Mouse (Mus musculus): ENCODE data around the gene Tns1. TPM values are rescaled to one million over a fixed set of nuclear protein-coding genes. Genes with fewer than 3 reads are reported as not detected.

The Tns1 gene
- polyA plus RNA-seq, 1 experiment from 2014 or later = 84.7 TPM

DNA sequence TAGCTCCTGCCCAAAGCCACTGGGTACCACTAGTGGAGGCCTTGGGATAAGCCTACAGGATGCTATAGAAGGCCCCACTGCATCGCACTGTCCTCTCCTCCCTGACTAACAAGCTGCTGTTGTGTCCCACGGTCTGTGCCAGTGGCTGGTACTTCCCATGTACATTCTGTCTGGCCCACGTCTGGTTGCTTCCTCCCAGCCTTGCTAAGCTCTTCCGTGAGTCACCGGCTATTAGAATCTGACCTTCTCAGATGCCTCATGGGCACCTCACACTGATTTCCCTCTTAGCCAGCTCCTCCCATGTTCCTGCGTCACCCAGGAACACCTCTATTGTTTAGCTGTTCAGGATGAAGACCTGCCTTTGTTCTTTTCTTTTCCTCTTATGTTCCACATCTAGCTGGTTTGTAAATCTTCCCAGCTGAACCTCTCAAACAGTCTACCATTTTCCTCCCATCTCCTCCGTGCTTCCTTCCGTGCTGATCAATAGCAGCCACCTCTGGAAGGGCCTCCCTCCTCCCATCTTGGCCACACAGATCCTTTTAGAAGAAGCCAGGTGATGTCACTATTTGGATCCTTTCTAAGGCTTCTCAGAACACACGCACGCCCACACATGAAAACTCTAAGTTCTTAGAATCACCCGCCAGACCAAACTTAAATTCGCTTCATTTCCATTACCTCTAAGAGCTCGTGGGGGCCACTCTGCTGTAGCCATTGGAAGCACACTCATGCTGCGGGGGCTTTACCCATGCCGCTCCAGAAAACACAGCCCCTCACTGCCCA is 176.5 kb downstream of the Tns1 start:
- Histone ChIP-seq H3K79me2 (ENCODE audit: inconsistent target) (no peaks in the 10 kb centered on the region), H3K4me3 (ENCODE audit: inconsistent target) (no peak overlapping the region), H3K27ac (no peak overlapping the region), H3K36me3 (ENCODE audit: inconsistent target) (peaks cover 6% of the 10 kb centered on the region; the same call in 1 of the 2 replicates)
- WGBS (ENCODE audit: missing documents) = 90% methylated on average over 15 of the region's 15 CpGs

GRCm38 (mm10) chr1:73946701-73947100 is 177.5 kb downstream of the Tns1 start:
- WGBS (ENCODE audit: missing documents) = 89% methylated on average over 7 of the region's 7 CpGs

DNA sequence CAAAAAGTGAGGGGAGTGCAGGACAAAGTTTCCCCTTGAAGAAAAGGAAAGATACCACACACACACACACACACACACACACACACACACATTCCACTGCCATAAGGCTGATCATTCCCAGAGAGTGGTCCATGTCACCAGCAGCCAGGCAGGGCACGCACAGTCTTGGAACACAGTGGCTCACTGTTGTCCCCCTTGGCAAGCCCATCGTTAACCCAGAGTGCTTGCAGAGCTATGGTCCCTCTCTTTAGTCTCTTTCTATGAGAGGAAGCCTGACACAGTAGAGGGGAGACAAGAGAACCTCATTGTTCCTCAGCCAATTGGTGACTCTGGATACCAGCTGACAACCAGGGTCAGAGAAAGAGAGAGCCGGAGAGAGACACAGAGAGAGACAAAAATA is 179.9 kb downstream of the Tns1 start:
- Histone ChIP-seq H3K4me3 (ENCODE audit: inconsistent target) (no peak overlapping the region), H3K27ac (no peak overlapping the region), H3K36me3 (ENCODE audit: inconsistent target) (peaks cover 5% of the 10 kb centered on the region; the same call in 1 of the 2 replicates), H3K79me2 (ENCODE audit: inconsistent target) (no peaks in the 10 kb centered on the region)
- 95% methylated on average over 3 of the region's 3 CpGs for WGBS (ENCODE audit: missing documents)

More at GRCm38 (mm10) chr1:73946701-73947100, 177.5 kb downstream of the Tns1 start:
- Histone ChIP-seq H3K4me3 (ENCODE audit: inconsistent target) (no peak overlapping the region), H3K27ac (no peak overlapping the region), H3K79me2 (ENCODE audit: inconsistent target) (no peaks in the 10 kb centered on the region), H3K36me3 (ENCODE audit: inconsistent target) (peaks cover 2% of the 10 kb centered on the region; the same call in 1 of the 2 replicates)

- no peaks in the 10 kb centered on the region for H3K79me2 ChIP-seq (ENCODE audit: inconsistent target)
- 96% methylated on average over 9 of the region's 9 CpGs for WGBS (ENCODE audit: missing documents)
- no peak overlapping the region for H3K4me3 ChIP-seq (ENCODE audit: inconsistent target)
- H3K27ac ChIP-seq = no peak overlapping the region
- H3K36me3 ChIP-seq (ENCODE audit: inconsistent target) = peaks cover 10% of the 10 kb centered on the region; the same call in 1 of the 2 replicates
These were observed 180.5 kb downstream of the Tns1 start for GRCm38 (mm10) chr1:73943667-73944289.

GRCm38 (mm10) chr1:73943255-73943654 is 181.0 kb downstream of the Tns1 start:
- H3K4me3 ChIP-seq (ENCODE audit: inconsistent target) = no peak overlapping the region
- H3K36me3 ChIP-seq (ENCODE audit: inconsistent target) = peaks cover 12% of the 10 kb centered on the region; the same call in 1 of the 2 replicates
- no peak overlapping the region for H3K27ac ChIP-seq
- WGBS (ENCODE audit: missing documents) = 96% methylated on average over 5 of the region's 5 CpGs
- no peaks in the 10 kb centered on the region for H3K79me2 ChIP-seq (ENCODE audit: inconsistent target)

DNA sequence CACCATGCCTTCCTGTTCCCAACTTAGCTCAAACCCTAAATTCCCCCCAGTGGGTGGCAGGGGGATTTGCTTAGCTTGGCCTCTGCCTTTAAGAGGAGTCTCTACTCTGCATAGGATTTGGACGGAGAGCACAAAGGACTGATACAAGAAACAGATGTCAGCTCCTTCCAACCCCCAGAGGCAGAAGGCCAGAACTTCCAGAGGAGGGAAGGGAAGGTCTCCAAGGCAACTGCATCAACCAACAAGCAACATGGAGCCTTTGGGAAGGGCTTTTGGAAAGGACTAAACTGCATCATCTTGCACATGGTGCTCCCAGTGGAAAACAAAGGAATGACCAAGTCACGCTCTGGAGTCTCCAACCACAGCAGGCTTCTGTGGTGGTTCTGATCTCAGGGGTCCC is 182.0 kb downstream of the Tns1 start:
- 92% methylated on average over 2 of the region's 2 CpGs for WGBS (ENCODE audit: missing documents)
- H3K27ac ChIP-seq = no peak overlapping the region
- H3K79me2 ChIP-seq (ENCODE audit: inconsistent target) = no peaks in the 10 kb centered on the region

DNA sequence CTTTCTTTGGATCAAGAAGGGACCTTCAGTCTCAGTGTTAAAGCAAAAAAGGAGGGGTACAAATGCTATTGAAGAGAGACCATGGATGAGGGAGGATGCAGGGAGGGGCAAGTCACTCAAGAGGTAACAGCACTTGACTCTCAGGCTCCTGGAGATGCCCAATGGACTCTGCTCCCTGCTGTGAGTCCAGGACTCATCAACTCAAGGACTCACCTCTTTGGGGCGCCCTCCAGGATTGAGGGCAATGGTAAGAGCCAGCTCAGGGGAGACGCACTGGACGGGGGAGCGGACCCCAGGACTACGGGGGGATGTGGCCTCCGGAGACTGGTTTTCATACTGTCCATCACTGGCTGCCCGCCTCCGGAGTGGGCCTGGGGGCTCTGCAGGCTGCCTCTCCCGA is 182.6 kb downstream of the Tns1 start:
- Histone ChIP-seq H3K36me3 (ENCODE audit: inconsistent target) (peaks cover 12% of the 10 kb centered on the region; the same call in 1 of the 2 replicates), H3K27ac (no peak overlapping the region), H3K4me3 (ENCODE audit: inconsistent target) (no peak overlapping the region), H3K79me2 (ENCODE audit: inconsistent target) (no peaks in the 10 kb centered on the region)
- WGBS (ENCODE audit: missing documents) = 93% methylated on average over 9 of the region's 9 CpGs

More for the DNA sequence above, 182.0 kb downstream of the Tns1 start:
- H3K4me3 ChIP-seq (ENCODE audit: inconsistent target) = no peak overlapping the region
- H3K36me3 ChIP-seq (ENCODE audit: inconsistent target) = peaks cover 12% of the 10 kb centered on the region; the same call in 1 of the 2 replicates

DNA sequence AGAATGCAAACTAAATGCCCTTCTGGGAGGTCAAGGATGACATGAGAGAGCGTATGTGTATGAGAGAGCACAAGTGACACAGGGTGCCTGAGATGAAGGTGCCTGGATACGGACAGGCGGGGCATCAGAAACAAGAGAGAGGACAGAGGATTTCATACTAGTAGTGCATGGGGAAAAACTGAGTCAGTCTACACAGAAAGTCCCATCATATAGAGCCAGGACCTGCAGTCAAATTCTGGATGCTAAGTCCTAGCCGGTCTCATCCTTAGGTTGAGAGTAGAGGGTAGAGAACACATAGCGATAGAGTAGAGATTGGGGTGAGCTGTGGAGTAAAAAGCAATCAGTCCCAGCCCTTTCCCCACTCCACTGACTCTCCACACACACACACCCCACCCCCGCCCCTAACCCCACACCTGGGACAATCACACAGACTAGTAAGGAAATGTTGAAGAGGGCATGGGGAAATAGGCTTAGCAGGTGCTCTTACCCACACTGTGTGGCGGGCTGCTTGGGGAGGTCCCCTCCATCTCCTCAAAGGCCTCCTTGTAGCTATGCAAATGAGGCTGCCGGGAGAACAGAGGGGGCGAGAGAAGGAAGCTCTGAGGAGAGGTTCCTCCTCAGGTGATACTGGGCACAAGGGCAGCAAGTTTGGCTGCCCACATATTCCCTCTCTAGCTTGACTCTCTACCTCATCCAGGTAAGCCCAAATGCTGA is 183.6 kb downstream of the Tns1 start:
- no peaks in the 10 kb centered on the region for H3K79me2 ChIP-seq (ENCODE audit: inconsistent target)
- WGBS (ENCODE audit: missing documents) = 94% methylated on average over 9 of the region's 9 CpGs
- no peak overlapping the region for H3K4me3 ChIP-seq (ENCODE audit: inconsistent target)
- H3K36me3 ChIP-seq (ENCODE audit: inconsistent target) = peaks cover 12% of the 10 kb centered on the region; the same call in 1 of the 2 replicates
- no peak overlapping the region for H3K27ac ChIP-seq

- 92% methylated on average over 10 of the region's 10 CpGs for WGBS (ENCODE audit: missing documents)
- no peak overlapping the region for H3K4me3 ChIP-seq (ENCODE audit: inconsistent target)
- H3K36me3 ChIP-seq (ENCODE audit: inconsistent target) = peaks cover 12% of the 10 kb centered on the region; the same call in 1 of the 2 replicates
- no peaks in the 10 kb centered on the region for H3K79me2 ChIP-seq (ENCODE audit: inconsistent target)
- H3K27ac ChIP-seq = no peak overlapping the region
These were observed 185.7 kb downstream of the Tns1 start for GRCm38 (mm10) chr1:73938597-73938996.

DNA sequence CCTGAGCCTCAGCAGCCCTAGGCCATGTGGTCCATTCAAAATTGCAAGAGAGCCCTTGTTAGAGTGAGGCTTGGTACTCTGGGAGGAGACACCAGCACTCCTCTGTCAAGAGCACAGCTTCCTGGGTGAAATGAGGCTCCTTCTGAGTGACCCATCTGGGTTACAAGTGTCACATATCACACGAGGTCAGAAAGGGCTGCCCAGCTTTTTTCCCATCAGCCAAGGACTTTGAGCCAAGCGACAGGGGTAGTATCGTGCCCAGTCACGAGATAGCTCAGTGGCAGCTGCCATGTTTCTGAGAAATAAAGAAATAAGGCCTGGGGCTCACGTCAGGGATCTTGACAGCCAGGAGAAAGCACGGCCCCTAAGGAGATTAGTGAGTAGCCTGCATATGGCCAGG is 186.4 kb downstream of the Tns1 start:
- H3K36me3 ChIP-seq (ENCODE audit: inconsistent target) = peaks cover 12% of the 10 kb centered on the region; the same call in 1 of the 2 replicates
- WGBS (ENCODE audit: missing documents) = 84% methylated on average over 6 of the region's 6 CpGs
- H3K4me3 ChIP-seq (ENCODE audit: inconsistent target) = no peak overlapping the region

DNA sequence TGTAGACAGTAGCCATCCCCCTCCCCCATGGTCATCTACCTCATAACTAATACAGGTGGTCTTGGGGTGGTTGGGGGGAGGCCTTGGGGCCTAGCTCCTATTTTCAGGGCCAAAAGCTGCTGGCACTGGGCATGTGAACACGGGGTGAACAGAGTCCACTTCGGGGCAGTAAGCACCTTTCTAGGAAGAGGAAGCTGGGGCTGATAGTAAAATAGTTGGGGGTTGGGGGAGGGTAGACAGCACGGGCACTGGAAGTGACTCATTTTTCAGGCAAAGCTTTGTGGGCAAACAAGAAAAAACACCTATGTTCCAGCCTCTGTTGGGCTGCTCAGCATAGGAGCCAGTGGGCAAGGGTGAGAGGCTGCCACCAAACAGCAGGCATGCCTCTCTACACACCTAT is 187.7 kb downstream of the Tns1 start:
- Histone ChIP-seq H3K36me3 (ENCODE audit: inconsistent target) (peaks cover 9% of the 10 kb centered on the region; the same call in 1 of the 2 replicates), H3K27ac (no peak overlapping the region), H3K4me3 (ENCODE audit: inconsistent target) (no peak overlapping the region), H3K79me2 (ENCODE audit: inconsistent target) (no peaks in the 10 kb centered on the region)
- 8% methylated on average over 3 of the region's 3 CpGs for WGBS (ENCODE audit: missing documents)

More for the DNA sequence above, 186.4 kb downstream of the Tns1 start:
- Histone ChIP-seq H3K79me2 (ENCODE audit: inconsistent target) (no peaks in the 10 kb centered on the region), H3K27ac (no peak overlapping the region)

GRCm38 (mm10) chr1:73935442-73936080 is 188.7 kb downstream of the Tns1 start:
- WGBS (ENCODE audit: missing documents) = 80% methylated on average over 4 of the region's 4 CpGs
- peaks cover 8% of the 10 kb centered on the region; the same call in 1 of the 2 replicates for H3K36me3 ChIP-seq (ENCODE audit: inconsistent target)

GRCm38 (mm10) chr1:73933146-73933490 is 191.1 kb downstream of the Tns1 start:
- no peak overlapping the region for H3K4me3 ChIP-seq (ENCODE audit: inconsistent target)
- H3K79me2 ChIP-seq (ENCODE audit: inconsistent target) = no peaks in the 10 kb centered on the region
- H3K36me3 ChIP-seq (ENCODE audit: inconsistent target) = no peaks in the 10 kb centered on the region; the same call in 1 of the 2 replicates
- no peak overlapping the region for H3K27ac ChIP-seq
- WGBS (ENCODE audit: missing documents) = 95% methylated on average over 5 of the region's 5 CpGs

More at GRCm38 (mm10) chr1:73935442-73936080, 188.7 kb downstream of the Tns1 start:
- H3K4me3 ChIP-seq (ENCODE audit: inconsistent target) = no peak overlapping the region
- H3K27ac ChIP-seq = no peak overlapping the region
- H3K79me2 ChIP-seq (ENCODE audit: inconsistent target) = no peaks in the 10 kb centered on the region

All from macrophage (primary cell).